In genomic region chr10:19008607-19008940, GRCm38 (mm10) we compare ENCODE assay signal across 19 mouse cellular contexts. TPM values are rescaled to one million over a fixed set of nuclear protein-coding genes. Genes with fewer than 3 reads are reported as not detected.
DNase-seq lines count a peak whose midpoint lies in the region; ATAC-seq and TF ChIP-seq lines count a peak whose summit lies in the region.
"Had no signal": no experiment of that assay in that cellular context is flagged by ENCODE, and none has a peak within 500 bp of the region (broad histone marks: within the 10 kb centered on the region; RNA-seq: fewer than 3 reads in every experiment).

No protein-coding gene starts in this region.

- H3K9me3 ChIP-seq in lung, postnatal 0 days (ENCODE audit: low read length) = no peaks in the 10 kb centered on the region
- no peaks in the 10 kb centered on the region for H3K9me3 ChIP-seq in intestine, embryonic 14.5 days (ENCODE audit: control insufficient read depth, low read length)
- no peaks in the 10 kb centered on the region for H3K9me3 ChIP-seq in stomach, embryonic 16.5 days (replicated peaks; ENCODE audit: control insufficient read depth, low read length)
- no peaks in the 10 kb centered on the region for H3K9me3 ChIP-seq in kidney, embryonic 16.5 days (ENCODE audit: low read length)
- H3K9me3 ChIP-seq: embryonic facial prominence, embryonic 10.5 days; neural tube, embryonic 13.5 days had no signal

- H3K4me2 ChIP-seq in lung, postnatal 0 days (replicated peaks; ENCODE audit: low read depth, low read length) = no peak overlapping the region; the same call in 1 of the 2 replicates
- no peak overlapping the region for H3K4me2 ChIP-seq in intestine, embryonic 14.5 days (ENCODE audit: low read length)
- no peak overlapping the region for H3K4me2 ChIP-seq in stomach, embryonic 16.5 days (ENCODE audit: low read depth, low read length)
- no peak overlapping the region for H3K4me2 ChIP-seq in kidney, embryonic 16.5 days (replicated peaks; ENCODE audit: low read depth, low read length)
- H3K4me2 ChIP-seq: heart, embryonic 11.5 days; neural tube, embryonic 13.5 days had no signal

- H3K27ac ChIP-seq in gastrocnemius, adult 2 months = peak overlapping the region; percentile 54
- peak overlapping the region; percentile 52; the same call in 1 of the 2 replicates for H3K27ac ChIP-seq in lung, postnatal 0 days (ENCODE audit: low read length)
- no peak overlapping the region for H3K27ac ChIP-seq in intestine, embryonic 14.5 days (ENCODE audit: low read depth)
- H3K27ac ChIP-seq in stomach, embryonic 16.5 days (ENCODE audit: low read length) = peak overlapping the region; percentile 13; the same call in 1 of the 2 replicates
- no peak overlapping the region for H3K27ac ChIP-seq in kidney, embryonic 16.5 days (ENCODE audit: low read length)
- H3K27ac ChIP-seq: embryonic facial prominence, embryonic 10.5 days; liver, embryonic 14.5 days; neural tube, embryonic 13.5 days had no signal

- H3K9ac ChIP-seq in lung, postnatal 0 days (replicated peaks; ENCODE audit: low read depth) = no peak overlapping the region
- no peak overlapping the region for H3K9ac ChIP-seq in intestine, embryonic 14.5 days (ENCODE audit: low read length)
- no peak overlapping the region for H3K9ac ChIP-seq in stomach, embryonic 16.5 days (ENCODE audit: low read length)
- H3K9ac ChIP-seq in kidney, embryonic 16.5 days (replicated peaks; ENCODE audit: low read length) = no peak overlapping the region
- H3K9ac ChIP-seq: liver, embryonic 14.5 days; neural tube, embryonic 13.5 days had no signal

- H3K27me3 ChIP-seq in lung, postnatal 0 days (replicated peaks; ENCODE audit: insufficient read depth, low read length) = no peaks in the 10 kb centered on the region
- H3K27me3 ChIP-seq in intestine, embryonic 14.5 days (replicated peaks; ENCODE audit: control insufficient read depth, insufficient read depth, low read length) = no peaks in the 10 kb centered on the region
- H3K27me3 ChIP-seq in stomach, embryonic 16.5 days (ENCODE audit: control insufficient read depth, insufficient read depth, low read length) = no peaks in the 10 kb centered on the region
- H3K27me3 ChIP-seq in kidney, embryonic 16.5 days (ENCODE audit: insufficient read depth, low read length) = no peaks in the 10 kb centered on the region
- H3K27me3 ChIP-seq: neural tube, embryonic 13.5 days had no signal

- peaks cover 35% of the 10 kb centered on the region for H3K36me3 ChIP-seq in lung, postnatal 0 days (ENCODE audit: insufficient read depth, low read length)
- H3K36me3 ChIP-seq in intestine, embryonic 14.5 days (ENCODE audit: control insufficient read depth, insufficient read depth, low read length) = peaks cover 23% of the 10 kb centered on the region
- no peaks in the 10 kb centered on the region for H3K36me3 ChIP-seq in stomach, embryonic 16.5 days (ENCODE audit: control insufficient read depth, insufficient read depth, low read length)
- peaks cover 15% of the 10 kb centered on the region for H3K36me3 ChIP-seq in kidney, embryonic 16.5 days (ENCODE audit: insufficient read depth, low read length)

- WGBS in lung, postnatal 0 days = 70% methylated on average over 4 of the region's 4 CpGs
- 61% methylated on average over 4 of the region's 4 CpGs for WGBS in lung, adult 2 months
- WGBS in intestine, embryonic 14.5 days = 78% methylated on average over 4 of the region's 4 CpGs
- WGBS in stomach, embryonic 16.5 days = 79% methylated on average over 4 of the region's 4 CpGs
- WGBS in kidney, embryonic 16.5 days = 97% methylated on average over 4 of the region's 4 CpGs

- TF ChIP-seq EP300 in lung, postnatal 0 days (IDR thresholded peaks at IDR 0.05) = no peak

- no peak for DNase-seq in gastrocnemius, adult 2 months
- DNase-seq in gastrocnemius, adult 8-10 months (ENCODE audit: low spot score in 2 of 2) = no peak
- no peak for DNase-seq in lung, postnatal 0 days (ENCODE audit: low spot score)
- DNase-seq in lung, adult 2 months = no peak
- DNase-seq in intestine, embryonic 14.5 days (ENCODE audit: low spot score) = no peak
- DNase-seq in thymus, postnatal 25 days = no peak
- DNase-seq: adrenal gland, adult 8-10 months; cerebellum, postnatal 10 days; gastrocnemius, postnatal 10 days; heart, postnatal 4 days; thymus, postnatal 36 days had no signal

- no peak overlapping the region for H3K4me3 ChIP-seq in gastrocnemius, adult 2 months
- H3K4me3 ChIP-seq in lung, postnatal 0 days (ENCODE audit: low read depth, low read length) = no peak overlapping the region
- no peak overlapping the region for H3K4me3 ChIP-seq in lung, adult 2 months (replicated peaks; ENCODE audit: extremely low read depth, low read depth, low read length)
- no peak overlapping the region for H3K4me3 ChIP-seq in intestine, embryonic 14.5 days (ENCODE audit: low read depth, low read length)
- H3K4me3 ChIP-seq in stomach, embryonic 16.5 days (replicated peaks; ENCODE audit: low read length) = no peak overlapping the region
- H3K4me3 ChIP-seq in kidney, embryonic 16.5 days (ENCODE audit: low read length) = no peak overlapping the region
- H3K4me3 ChIP-seq: embryonic facial prominence, embryonic 10.5 days; erythroblast, embryonic 14.5 days; neural tube, embryonic 13.5 days had no signal

- TF ChIP-seq CTCF in gastrocnemius, adult 2 months (IDR thresholded peaks at IDR 0.05) = no peak
- no peak for TF ChIP-seq CTCF in lung, postnatal 0 days (IDR thresholded peaks at IDR 0.05)
- no peak for TF ChIP-seq CTCF in lung, adult 2 months (IDR thresholded peaks at IDR 0.05; ENCODE audit: insufficient read depth, low read length)

- intact Hi-C loops in gastrocnemius, adult 2 months (cut with DNase I) = no loop called here

- peak; percentile 49 for ATAC-seq in lung, postnatal 0 days
- peak; percentile 47; the same call in 1 of the 2 replicates for ATAC-seq in intestine, embryonic 14.5 days (replicated peaks; ENCODE audit: low FRiP score, low TSS enrichment, low read depth)
- peak; percentile 38; the same call in 1 of the 2 replicates for ATAC-seq in stomach, embryonic 16.5 days (ENCODE audit: insufficient read depth, low FRiP score)
- no peak for ATAC-seq in kidney, embryonic 16.5 days (ENCODE audit: low FRiP score, low TSS enrichment)
- ATAC-seq: forebrain, embryonic 16.5 days had no signal

- TF ChIP-seq POLR2A in lung, adult 2 months (IDR thresholded peaks at IDR 0.05; ENCODE audit: borderline replicate concordance, extremely low read depth, low read depth, low read length) = no peak

- H3K4me1 ChIP-seq in lung, postnatal 0 days (ENCODE audit: insufficient read depth, low read depth, low read length) = peaks cover 12% of the 10 kb centered on the region; the same call in 1 of the 2 replicates
- peaks cover 15% of the 10 kb centered on the region for H3K4me1 ChIP-seq in lung, adult 2 months (ENCODE audit: control insufficient read depth, insufficient read depth, low read length)
- peaks cover 13% of the 10 kb centered on the region; the same call in 1 of the 2 replicates for H3K4me1 ChIP-seq in intestine, embryonic 14.5 days (replicated peaks; ENCODE audit: control insufficient read depth, insufficient read depth, low read length)
- H3K4me1 ChIP-seq in stomach, embryonic 16.5 days (ENCODE audit: control insufficient read depth, insufficient read depth, low read length) = 0 out of 2 replicates have a peak, but pooled peaks cover 4% of the 10 kb centered on the region
- H3K4me1 ChIP-seq in kidney, embryonic 16.5 days (ENCODE audit: insufficient read depth, low read length) = 0 out of 2 replicates have a peak, but pooled peaks cover 5% of the 10 kb centered on the region
- H3K4me1 ChIP-seq: embryonic facial prominence, embryonic 10.5 days; neural tube, embryonic 13.5 days had no signal

RNA-seq across cellular contexts. Expression of gene Tnfaip3, which starts 6.9 kb away (rescaled TPM):
- 1 to 10 TPM; 1.8 to 2.1 TPM for total RNA-seq in gastrocnemius, adult 2 months (2021)
- 1 to 10 TPM; 1.4 to 2.7 (median 1.9) TPM for total RNA-seq in gastrocnemius, adult 8-10 months (2022)
- polyA plus RNA-seq in lung, postnatal 0 days (2015; fragmentation: Nextera tagmentation; extraction: Ambion mirVana) = 4.9 and 9.5 TPM in 2 replicates
- polyA plus RNA-seq in lung, adult 2 months (2012; rRNA removed) = 5.9 and 7.2 TPM in 2 replicates
- 2.8 TPM in 2 replicates for polyA plus RNA-seq in intestine, embryonic 14.5 days (2014; fragmentation: Nextera tagmentation; extraction: Ambion mirVana)
- 2.5 and 3.1 TPM in 2 replicates for polyA plus RNA-seq in stomach, embryonic 16.5 days (2015; fragmentation: Nextera tagmentation; extraction: Ambion mirVana)
- 2.6 and 3.5 TPM in 2 replicates for polyA plus RNA-seq in kidney, embryonic 16.5 days (2015; fragmentation: Nextera tagmentation; extraction: Ambion mirVana)

Comparison
In these comparisons a context has a peak if more than half of its experiments do, and no peak if none do; other contexts are left out.
1. H3K27ac ChIP-seq: peak in gastrocnemius, adult 2 months (single experiment), lung, postnatal 0 days (single experiment) and stomach, embryonic 16.5 days (single experiment); none in intestine, embryonic 14.5 days (single experiment) and kidney, embryonic 16.5 days (single experiment).